Mouse (Mus musculus): Measurements from ENCODE around the gene Gm128. TPM values are rescaled to one million over a fixed set of nuclear protein-coding genes. Genes with fewer than 3 reads are reported as not detected.
A peak's percentile ranks its signal among the peaks of the same experiment; 100 is the strongest.

Gene Gm128
- total and polyA plus RNA-seq, 3 experiments: 0.08 to 0.18 TPM; not detected in 1

GRCm38 (mm10) chr3:95281216-95282126, 40.1 kb upstream of the Gm128 start, which contains the start of the genes Mindy1 and Prune1:
TSS of gene Mindy1 (plus strand) at chr3:95281345.
TSS of gene Prune1 (minus strand) at chr3:95282076.
- H3K27me3 ChIP-seq (ENCODE audit: control insufficient read depth in 1 of 2, insufficient read depth in 2 of 2, low read length in 2 of 2): no peaks in the 10 kb centered on the region
- TF ChIP-seq POLR2A (IDR thresholded peaks at IDR 0.05; ENCODE audit: control insufficient read depth in 1 of 2, insufficient read depth in 1 of 2, low read depth in 1 of 2, low read length in 2 of 2, poor library complexity in 1 of 2): peak in 1 of 2 experiments; percentile 83; a peak in 2 of 4 replicates
- TF ChIP-seq ETS1 (IDR thresholded peaks at IDR 0.05; ENCODE audit: low read depth, low read length): no peak
- peak; percentile 92 for TF ChIP-seq TBP (IDR thresholded peaks at IDR 0.05; ENCODE audit: low read depth, low read length)
- H3K9ac ChIP-seq (ENCODE audit: control insufficient read depth, low read depth, low read length, poor library complexity, severe bottlenecking): peak within 1 kb of the TSS; percentile 80
- peaks cover 0 to 54% of the 10 kb centered on the region in 2 experiments; a peak in 2 of 4 replicates for H3K36me3 ChIP-seq (ENCODE audit: control insufficient read depth in 1 of 2, insufficient read depth in 2 of 2, low read length in 2 of 2)
- peak within 1 kb of the TSS; percentile 77 to 86 for H3K4me3 ChIP-seq (ENCODE audit: control insufficient read depth in 1 of 2, insufficient read depth in 1 of 2, low read depth in 2 of 2, low read length in 2 of 2)
- peak; percentile 100 for DNase-seq (ENCODE audit: low read depth, low spot score)
- H3K79me2 ChIP-seq (ENCODE audit: control insufficient read depth, insufficient read depth, low read length, poor library complexity): peaks cover 39% of the 10 kb centered on the region
- H3K9me3 ChIP-seq (replicated peaks; ENCODE audit: insufficient read depth, low read length): no peaks in the 10 kb centered on the region
- peaks cover 30 to 55% of the 10 kb centered on the region in 2 experiments for H3K4me1 ChIP-seq (ENCODE audit: control insufficient read depth in 1 of 2, insufficient read depth in 2 of 2, low read length in 2 of 2)
- peak within 1 kb of the TSS; percentile 89 for H3K27ac ChIP-seq (ENCODE audit: control insufficient read depth, low read depth, low read length)

DNA sequence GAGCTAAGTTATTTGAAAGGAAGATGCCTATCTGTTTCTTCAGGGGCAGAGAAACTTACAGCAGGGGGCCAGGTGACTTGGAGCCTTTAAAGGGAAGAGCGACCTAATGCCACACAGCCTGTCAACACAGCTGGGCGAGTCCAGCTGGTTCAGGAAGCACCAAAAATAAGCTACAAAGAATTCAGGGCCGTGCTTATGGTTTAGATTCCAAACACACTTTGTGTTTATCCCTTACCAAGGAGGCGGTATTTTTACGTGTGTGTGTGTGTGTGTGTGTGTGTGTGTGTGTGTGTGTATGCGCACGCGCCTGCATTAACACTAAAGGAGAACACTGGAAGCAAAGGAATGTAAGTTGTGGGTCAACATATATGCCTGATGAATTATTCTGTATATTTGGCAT, 39.3 kb upstream of the Gm128 start:
- H3K4me3 ChIP-seq (ENCODE audit: control insufficient read depth in 1 of 2, insufficient read depth in 1 of 2, low read depth in 2 of 2, low read length in 2 of 2): peak overlapping the region; percentile 67 to 70
- peak; percentile 81 for DNase-seq (ENCODE audit: low read depth, low spot score)
- peak overlapping the region; percentile 64 for H3K9ac ChIP-seq (ENCODE audit: control insufficient read depth, low read depth, low read length, poor library complexity, severe bottlenecking)
- H3K36me3 ChIP-seq (ENCODE audit: control insufficient read depth in 1 of 2, insufficient read depth in 2 of 2, low read length in 2 of 2): peaks cover 0 to 54% of the 10 kb centered on the region in 2 experiments; a peak in 2 of 4 replicates
- peak overlapping the region; percentile 45 for H3K27ac ChIP-seq (ENCODE audit: control insufficient read depth, low read depth, low read length)
- no peaks in the 10 kb centered on the region for H3K9me3 ChIP-seq (replicated peaks; ENCODE audit: insufficient read depth, low read length)
- peaks cover 30 to 55% of the 10 kb centered on the region in 2 experiments for H3K4me1 ChIP-seq (ENCODE audit: control insufficient read depth in 1 of 2, insufficient read depth in 2 of 2, low read length in 2 of 2)
- TF ChIP-seq MAX (IDR thresholded peaks at IDR 0.05; ENCODE audit: low read length): no peak
- TF ChIP-seq TBP (IDR thresholded peaks at IDR 0.05; ENCODE audit: low read depth, low read length): peak; percentile 4; the same call in 1 of the 2 replicates
- peaks cover 39% of the 10 kb centered on the region for H3K79me2 ChIP-seq (ENCODE audit: control insufficient read depth, insufficient read depth, low read length, poor library complexity)
- no peaks in the 10 kb centered on the region for H3K27me3 ChIP-seq (ENCODE audit: control insufficient read depth in 1 of 2, insufficient read depth in 2 of 2, low read length in 2 of 2)

GRCm38 (mm10) chr3:95277149-95277551, 35.8 kb upstream of the Gm128 start:
- H3K4me3 ChIP-seq (ENCODE audit: control insufficient read depth in 1 of 2, insufficient read depth in 1 of 2, low read depth in 2 of 2, low read length in 2 of 2): no peak overlapping the region
- peaks cover 35 to 54% of the 10 kb centered on the region in 2 experiments for H3K4me1 ChIP-seq (ENCODE audit: control insufficient read depth in 1 of 2, insufficient read depth in 2 of 2, low read length in 2 of 2)
- no peak for TF ChIP-seq ETS1 (IDR thresholded peaks at IDR 0.05; ENCODE audit: low read depth, low read length)
- no peak for TF ChIP-seq HCFC1 (IDR thresholded peaks at IDR 0.05; ENCODE audit: low read depth, low read length)
- TF ChIP-seq GATA1 (IDR thresholded peaks at IDR 0.05; ENCODE audit: low read depth, low read length): peak; percentile 80
- no peak for TF ChIP-seq SMC3 (IDR thresholded peaks at IDR 0.05; ENCODE audit: low read depth, low read length)
- TF ChIP-seq SIN3A (IDR thresholded peaks at IDR 0.05; ENCODE audit: low read length): no peak
- TF ChIP-seq MYB (IDR thresholded peaks at IDR 0.05; ENCODE audit: low read depth, low read length): no peak
- TF ChIP-seq TAL1 (IDR thresholded peaks at IDR 0.05; ENCODE audit: low read length): peak; percentile 52; the same call in 1 of the 2 replicates
- DNase-seq (ENCODE audit: low read depth, low spot score): peak; percentile 68
- peak overlapping the region; percentile 41 for H3K27ac ChIP-seq (ENCODE audit: control insufficient read depth, low read depth, low read length)
- no peak overlapping the region for H3K9ac ChIP-seq (ENCODE audit: control insufficient read depth, low read depth, low read length, poor library complexity, severe bottlenecking)
- H3K9me3 ChIP-seq (replicated peaks; ENCODE audit: insufficient read depth, low read length): no peaks in the 10 kb centered on the region
- H3K36me3 ChIP-seq (ENCODE audit: control insufficient read depth in 1 of 2, insufficient read depth in 2 of 2, low read length in 2 of 2): peaks cover 1 to 46% of the 10 kb centered on the region in 2 experiments; a peak in 3 of 4 replicates
- peaks cover 21% of the 10 kb centered on the region for H3K79me2 ChIP-seq (ENCODE audit: control insufficient read depth, insufficient read depth, low read length, poor library complexity)
- H3K27me3 ChIP-seq (ENCODE audit: control insufficient read depth in 1 of 2, insufficient read depth in 2 of 2, low read length in 2 of 2): no peaks in the 10 kb centered on the region
